Mouse (Mus musculus) left cerebral cortex, postnatal 10 days (tissue): ENCODE measurements at regions not wholly inside any gene's neighbourhood (a gene's known extent, or its start where the extent isn't known, plus 50 kb on each side); places are given as distances from the start of the nearest gene placed in this dataset.

Experiments
- DNase-seq, 2 experiments: peaks; one replicate each; pipeline ENCODE4 v3.0.0; 2021 to 2022; ENCODE audit warnings: low spot score in 2 of 2, mixed read lengths in 1 of 2; ENCODE audit errors: extremely low spot score in 1 of 2
- intact Hi-C: fragments of 180-260 bp; cut with DNase I; formaldehyde crosslinking; loops from one replicate; pipeline ENCODE4 v1.15.1; 2025

GRCm38 (mm10) chr8:67143479-67143878 lies 283.5 kb downstream of the Naf1 start:
- DNase-seq, result no peak
- intact Hi-C loops, result no loop called here

GRCm38 (mm10) chr8:67181741-67182140 lies 321.7 kb downstream of the Naf1 start:
- peak; percentile 27 to 56 for DNase-seq
- intact Hi-C loops, result no loop called here

- intact Hi-C loops, result no loop called here
- DNase-seq, result no peak
These were observed 324.4 kb upstream of the Nat3 start for GRCm38 (mm10) chr8:67199213-67199612.

- no peak for DNase-seq
- intact Hi-C loops, result no loop called here
These were observed 317.6 kb upstream of the Nat3 start for GRCm38 (mm10) chr8:67206064-67206463.

- intact Hi-C loops, result no loop called here
- no peak for DNase-seq
These were observed 291.5 kb upstream of the Nat3 start for GRCm38 (mm10) chr8:67231921-67232701.

GRCm38 (mm10) chr8:67238934-67239333 lies 284.7 kb upstream of the Nat3 start:
- intact Hi-C loops, result no loop called here
- DNase-seq, result no peak

GRCm38 (mm10) chr8:67278759-67279158 lies 244.9 kb upstream of the Nat3 start:
- intact Hi-C loops, result no loop called here
- no peak for DNase-seq

GRCm38 (mm10) chr8:67279449-67279848 lies 244.2 kb upstream of the Nat3 start:
- intact Hi-C loops, result no loop called here

GRCm38 (mm10) chr8:67310494-67310893 lies 213.2 kb upstream of the Nat3 start:
- intact Hi-C loops, result no loop called here
- DNase-seq, result no peak

More at GRCm38 (mm10) chr8:67279449-67279848, 244.2 kb upstream of the Nat3 start:
- no peak for DNase-seq

GRCm38 (mm10) chr8:67317371-67317770 lies 206.3 kb upstream of the Nat3 start:
- intact Hi-C loops, result no loop called here
- no peak for DNase-seq

- DNase-seq, result no peak
- intact Hi-C loops, result no loop called here
These were observed 205.0 kb upstream of the Nat3 start for GRCm38 (mm10) chr8:67318675-67319074.

GRCm38 (mm10) chr8:67320535-67320934 lies 203.1 kb upstream of the Nat3 start:
- DNase-seq, result no peak
- intact Hi-C loops, result no loop called here

GRCm38 (mm10) chr8:67328439-67328838 lies 195.2 kb upstream of the Nat3 start:
- intact Hi-C loops, result loop anchor here (5.0 kb wide), 2 partner anchors 631 to 831 kb away; partner anchors contain the start of gene Npy1r
- peak in 1 of 2 experiments; percentile 12 for DNase-seq

GRCm38 (mm10) chr8:67377061-67377460 lies 146.6 kb upstream of the Nat3 start:
- intact Hi-C loops, result no loop called here
- DNase-seq, result no peak

GRCm38 (mm10) chr8:67405947-67406346 lies 117.7 kb upstream of the Nat3 start:
- intact Hi-C loops, result loop anchor here (5.0 kb wide), 1 partner anchor 954 kb away; no protein-coding TSS in a partner anchor
- DNase-seq, result peak in 1 of 2 experiments; percentile 21

- intact Hi-C loops, result no loop called here
- no peak for DNase-seq
These were observed 108.8 kb upstream of the Nat3 start for GRCm38 (mm10) chr8:67414826-67415225.

- intact Hi-C loops, result no loop called here
- no peak for DNase-seq
These were observed 101.1 kb upstream of the Nat3 start for GRCm38 (mm10) chr8:67422521-67422920.
